Mouse (Mus musculus) gastrocnemius, postnatal 25 days (tissue): Measurements from ENCODE around the gene Cwc25. TPM values are rescaled to one million over a fixed set of nuclear protein-coding genes. Genes with fewer than 3 reads are reported as not detected.
"Not testable (repeated sequence)": the region's sequence is repeated elsewhere in the genome, so short reads cannot be mapped to it uniquely, and the experiment has no call there.

Experiments used
- DNase-seq: peaks from one replicate; pipeline ENCODE4 v3.0.0; 2022
- total RNA-seq, 2 experiments: library from RNA; stranded (reverse); gene quantifications; 1 replicate in 1 of 2; 2 replicates in 1 of 2; pipeline ENCODE4 v1.2.3; 2021

The Cwc25 gene
- total RNA-seq, 2 experiments from 2014 or later: 4.9 to 6.4 TPM

GRCm38 (mm10) chr11:97728730-97729129 is 37.6 kb downstream of the Cwc25 start:
- DNase-seq: no peak

GRCm38 (mm10) chr11:97728311-97728710 is 38.0 kb downstream of the Cwc25 start:
- DNase-seq: no peak

GRCm38 (mm10) chr11:97723709-97724108 is 42.6 kb downstream of the Cwc25 start:
- no peak for DNase-seq

GRCm38 (mm10) chr11:97721338-97721737 is 45.0 kb downstream of the Cwc25 start:
- DNase-seq: no peak

GRCm38 (mm10) chr11:97719041-97719440 is 47.3 kb downstream of the Cwc25 start:
- no peak for DNase-seq

GRCm38 (mm10) chr11:97718281-97718860 is 48.0 kb downstream of the Cwc25 start:
- no peak for DNase-seq

GRCm38 (mm10) chr11:97717369-97718280 is 48.7 kb downstream of the Cwc25 start:
- no peak for DNase-seq

- peak; percentile 15 for DNase-seq
Measured at GRCm38 (mm10) chr11:97716021-97716420, 50.3 kb downstream of the Cwc25 start.

- DNase-seq: peak; percentile 54
Measured at GRCm38 (mm10) chr11:97714784-97715760, 51.3 kb downstream of the Cwc25 start.

- no peak for DNase-seq
Measured at GRCm38 (mm10) chr11:97714356-97714755, 52.0 kb downstream of the Cwc25 start.

- peak; percentile 53 for DNase-seq
Measured at GRCm38 (mm10) chr11:97713896-97714295, 52.5 kb downstream of the Cwc25 start.

- peak; percentile 60 for DNase-seq
Measured at GRCm38 (mm10) chr11:97712286-97712685, 54.1 kb downstream of the Cwc25 start.

GRCm38 (mm10) chr11:97711200-97711900 is 55.0 kb downstream of the Cwc25 start:
- no peak for DNase-seq

GRCm38 (mm10) chr11:97710067-97710466 is 56.3 kb downstream of the Cwc25 start:
- DNase-seq: not testable (repeated sequence)

- peak; percentile 97 for DNase-seq
Measured at GRCm38 (mm10) chr11:97703039-97703826, 63.1 kb downstream of the Cwc25 start, which contains the start of gene Psmb3. Gene Psmb3, plus strand, starts transcription at chr11:97703399.

- peak; percentile 80 for DNase-seq
Measured at GRCm38 (mm10) chr11:97702393-97702745, 64.0 kb downstream of the Cwc25 start.

- no peak for DNase-seq
Measured at GRCm38 (mm10) chr11:97701581-97702392, 64.6 kb downstream of the Cwc25 start.

- no peak for DNase-seq
Measured at GRCm38 (mm10) chr11:97700746-97701580, 65.4 kb downstream of the Cwc25 start.
